Mouse (Mus musculus): Measurements from ENCODE around the gene Stx18.

Stx18 gene

DNA sequence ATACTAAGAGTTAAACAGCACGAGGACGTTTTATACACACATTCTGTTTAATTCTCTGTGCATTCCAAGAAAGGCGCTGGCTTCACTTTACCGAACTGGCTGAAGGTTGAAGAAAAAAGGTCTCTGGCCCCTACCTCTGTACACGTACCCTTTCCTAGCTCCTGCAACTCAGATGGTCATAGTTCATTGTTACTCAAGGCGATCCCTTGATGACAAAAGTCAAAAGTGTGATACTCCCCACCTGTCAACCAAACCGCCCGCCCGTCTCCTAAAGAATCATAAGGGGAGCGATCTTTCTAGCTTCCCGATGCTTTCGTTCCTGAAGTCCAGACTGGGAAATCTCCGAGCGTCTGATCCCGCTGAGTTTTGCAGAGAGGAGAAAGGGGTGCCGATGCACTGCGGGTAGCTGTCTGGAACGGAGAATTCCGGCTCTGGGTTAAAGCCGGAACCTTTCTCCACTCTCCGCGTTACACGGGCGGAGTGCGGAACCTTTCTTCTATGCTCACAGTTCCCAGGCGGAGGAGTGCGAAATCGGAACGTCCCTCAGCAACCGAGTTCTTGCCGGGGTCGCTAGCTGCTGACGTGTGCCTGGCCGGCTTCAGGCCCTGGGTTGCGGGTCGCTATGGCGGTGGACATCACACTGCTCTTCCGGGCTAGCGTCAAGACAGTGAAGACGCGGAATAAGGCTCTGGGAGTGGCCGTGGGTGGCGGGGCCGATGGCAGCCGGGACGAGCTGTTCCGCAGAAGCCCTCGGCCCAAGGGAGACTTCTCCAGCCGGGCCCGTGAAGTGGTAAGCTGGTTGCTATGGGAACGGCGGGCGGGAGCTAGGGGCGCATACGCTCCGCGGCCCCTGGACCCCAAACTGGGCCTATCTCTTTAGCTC, at the start of gene Stx18:
TSS of gene Stx18 (plus strand) at position 33 of the 883 bp plus-strand sequence.
- peak; percentile 93 for DNase-seq (ENCODE audit: low read depth, low spot score)

DNA sequence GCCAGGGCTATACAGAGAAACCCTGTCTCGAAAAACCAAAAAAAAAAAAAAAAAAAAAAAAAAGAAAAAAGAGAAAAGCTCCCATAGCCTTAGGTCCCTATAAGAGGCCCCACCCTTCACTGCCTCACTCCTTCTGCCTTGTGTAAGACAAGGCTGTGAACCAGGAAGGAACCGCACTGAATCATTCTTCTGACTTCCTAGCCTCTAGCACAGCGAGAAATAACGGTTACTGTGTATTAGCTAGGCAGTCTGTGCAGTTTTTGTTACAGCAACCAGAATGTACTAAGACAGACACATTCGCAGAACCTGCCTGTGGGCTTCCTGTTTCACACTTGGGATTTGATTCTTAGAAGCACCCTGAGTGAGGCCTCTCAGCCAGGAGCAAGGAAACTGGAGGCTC, 46.2 kb upstream of the Stx18 start:
- no peak for DNase-seq (ENCODE audit: low read depth, low spot score)

DNA sequence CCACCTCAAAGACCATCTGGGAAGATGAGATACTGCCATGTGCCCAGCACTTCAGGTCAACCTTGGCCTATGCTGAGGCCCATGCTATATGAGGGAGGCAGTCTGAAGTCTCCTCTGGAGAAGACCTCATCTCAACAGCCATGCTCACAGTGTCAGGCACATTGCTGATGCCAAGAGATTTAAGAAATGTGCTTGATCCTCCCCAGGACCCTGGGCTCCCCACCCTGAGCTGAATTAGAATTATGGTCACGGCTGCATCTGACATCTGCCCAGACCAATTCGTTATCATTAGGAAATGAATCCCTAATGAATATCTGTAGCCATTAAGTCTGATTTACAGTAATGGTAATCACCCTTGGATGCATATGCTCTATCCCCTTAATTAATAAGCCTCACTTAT, 39.7 kb upstream of the Stx18 start:
- DNase-seq (ENCODE audit: low read depth, low spot score): no peak

DNA sequence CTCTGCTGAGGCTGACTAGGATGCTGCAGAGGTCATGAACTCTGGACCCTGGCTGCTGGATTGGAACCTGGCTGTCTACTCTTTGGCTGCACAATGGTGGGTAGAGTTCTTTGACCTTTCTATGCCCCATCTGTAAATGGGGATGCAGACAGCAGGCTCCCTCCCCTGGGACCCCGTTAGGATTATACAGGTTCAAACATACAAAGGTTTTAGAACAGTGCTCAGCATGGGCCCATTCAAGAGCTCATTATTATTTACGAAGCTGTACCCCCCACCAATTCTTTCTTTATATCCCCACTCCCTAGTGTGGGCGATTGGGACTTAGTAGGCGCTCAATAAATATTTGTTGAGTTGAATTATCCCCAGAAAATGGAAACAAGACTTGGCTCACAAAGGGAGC, 36.0 kb upstream of the Stx18 start:
- DNase-seq (ENCODE audit: low read depth, low spot score): peak; percentile 8

DNA sequence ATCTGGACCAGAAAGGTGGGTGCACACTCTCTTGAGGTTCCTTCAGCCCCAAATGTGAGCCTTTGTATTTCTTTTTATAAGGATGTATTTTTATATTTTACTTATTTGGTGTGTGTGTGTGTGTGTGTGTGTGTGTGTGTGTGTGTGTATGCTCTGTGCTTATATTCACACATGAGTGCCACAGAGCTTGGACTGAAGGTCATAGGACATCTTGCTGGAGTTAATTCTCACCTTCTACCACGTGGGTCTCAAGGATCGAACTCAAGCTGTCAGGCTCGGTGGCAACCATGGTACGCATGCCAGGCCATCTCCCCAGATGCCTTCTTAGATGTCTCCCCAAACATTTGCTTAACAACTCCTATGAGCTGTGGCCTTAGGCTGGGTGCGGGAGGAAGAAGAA, 33.8 kb upstream of the Stx18 start:
- DNase-seq (ENCODE audit: low read depth, low spot score): no peak

DNA sequence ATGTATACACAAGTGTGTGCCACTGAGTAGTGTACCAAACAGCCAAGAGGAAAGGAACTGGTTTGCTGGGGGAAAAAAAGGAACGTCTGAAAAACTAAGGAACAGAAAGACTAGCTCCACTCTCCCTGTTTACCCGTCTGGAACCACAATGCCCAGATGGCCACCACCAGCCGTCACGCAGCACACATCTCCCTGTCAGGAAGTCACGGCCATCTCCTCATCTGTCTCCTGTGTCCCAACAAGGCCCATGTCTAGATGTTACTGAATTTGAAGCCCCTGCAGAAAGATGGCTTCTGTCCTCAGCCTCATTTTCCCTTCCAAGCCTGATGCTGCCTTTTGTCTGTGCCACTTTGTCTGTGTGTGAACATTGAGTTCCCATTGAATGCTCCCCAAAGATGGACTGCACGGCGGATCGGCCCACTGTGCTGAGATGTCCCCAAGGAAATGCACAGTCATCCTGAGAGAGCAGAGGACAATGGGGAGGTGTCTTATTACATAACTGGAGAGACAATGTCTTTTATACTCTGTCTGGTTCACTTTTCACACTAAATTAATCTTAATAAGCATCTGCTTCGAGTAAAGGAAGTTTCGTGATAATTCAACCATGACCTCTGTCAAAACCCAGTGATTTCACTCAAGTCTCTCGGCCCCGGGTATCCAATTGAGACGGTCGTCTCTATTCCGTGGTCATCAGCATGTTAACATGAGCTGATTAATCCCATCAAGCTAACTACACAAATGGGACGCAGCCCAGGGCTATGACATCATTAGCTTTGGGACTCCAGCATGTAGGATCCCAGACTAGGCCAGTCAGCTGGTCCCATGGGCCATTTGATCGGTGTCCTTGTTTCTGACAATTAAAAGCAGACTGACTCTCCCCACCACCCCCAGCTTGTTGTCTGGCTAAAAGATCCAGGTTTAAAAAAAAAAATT, 31.9 kb upstream of the Stx18 start:
- no peak for DNase-seq (ENCODE audit: low read depth, low spot score)

DNA sequence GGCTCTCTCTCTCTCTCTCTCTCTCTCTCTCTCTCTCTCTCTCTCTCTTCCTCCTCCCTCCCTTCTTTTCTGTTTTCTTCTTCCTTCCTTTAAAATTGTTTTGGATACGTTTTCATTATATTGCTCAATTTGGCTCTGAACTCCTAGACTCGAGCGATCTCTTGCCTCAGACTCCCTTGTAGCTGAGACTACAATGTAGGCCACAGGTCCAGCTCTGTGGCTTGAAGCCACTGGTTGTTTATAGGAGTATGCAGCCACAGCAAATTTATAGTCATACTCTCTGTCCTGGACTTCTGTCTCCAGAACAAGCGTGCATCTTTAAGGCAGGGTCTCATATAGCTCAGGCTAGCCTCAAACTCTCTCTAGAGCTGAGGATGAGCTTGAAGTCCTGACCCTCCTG, 29.5 kb upstream of the Stx18 start:
- DNase-seq (ENCODE audit: low read depth, low spot score): no peak

DNA sequence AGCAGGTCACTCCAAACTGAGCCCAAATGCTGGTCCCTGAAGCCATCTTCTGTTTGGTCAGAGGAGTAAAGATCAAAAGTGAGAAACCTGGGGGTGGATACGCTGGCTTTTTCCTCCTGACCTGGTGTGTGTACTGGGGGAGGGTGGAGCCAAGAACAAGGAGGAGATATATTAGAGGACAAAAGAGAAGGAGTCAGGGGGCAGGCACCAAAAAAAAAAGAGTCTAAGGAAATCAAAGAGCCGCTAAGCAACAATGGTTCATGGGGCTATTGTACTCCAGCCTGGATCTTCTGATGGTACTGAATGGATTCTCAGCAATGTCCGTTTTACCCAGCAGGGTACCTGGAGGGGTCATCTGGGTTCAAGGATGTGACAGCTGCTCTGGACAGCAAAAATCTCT, 23.6 kb upstream of the Stx18 start:
- DNase-seq (ENCODE audit: low read depth, low spot score): peak; percentile 71

DNA sequence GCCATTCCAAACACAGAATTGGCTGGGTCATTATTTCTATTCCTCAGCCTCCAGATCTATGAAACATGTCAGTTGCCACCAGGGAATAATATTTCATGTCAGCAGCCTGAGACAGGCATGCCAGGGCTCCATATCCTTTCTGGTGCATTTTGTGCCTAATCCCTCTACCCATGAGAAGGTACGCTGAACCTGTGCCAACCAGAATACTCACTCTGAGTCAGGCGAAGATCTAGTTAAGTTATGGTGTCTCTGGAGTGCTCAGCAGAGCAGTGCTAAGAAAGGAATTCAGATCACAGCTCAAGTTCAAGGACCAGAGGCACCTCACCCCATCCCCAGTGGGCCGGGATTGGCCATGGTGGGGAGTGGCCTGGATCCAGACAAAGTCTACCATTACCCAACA, 21.6 kb upstream of the Stx18 start:
- DNase-seq (ENCODE audit: low read depth, low spot score): no peak

DNA sequence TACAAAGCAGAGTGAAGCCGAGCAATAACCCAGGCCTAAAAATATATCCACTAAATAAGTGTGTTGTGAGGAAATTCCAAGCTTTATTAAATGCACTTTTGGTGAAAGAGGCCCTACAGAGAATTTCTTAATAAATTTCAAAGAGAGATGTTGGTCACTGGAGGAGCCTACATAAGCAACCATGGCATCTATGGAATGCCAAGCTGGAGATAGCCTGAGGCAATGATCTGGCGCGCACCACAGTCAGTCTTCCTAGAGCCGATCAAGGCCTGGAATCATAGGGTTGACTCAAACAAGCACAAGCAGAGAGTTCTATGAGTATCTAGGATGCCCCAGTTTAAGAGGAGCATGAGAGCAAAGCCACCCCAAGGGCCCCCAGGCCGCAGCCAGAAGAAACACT, 10.9 kb upstream of the Stx18 start:
- DNase-seq (ENCODE audit: low read depth, low spot score): peak; percentile 36

DNA sequence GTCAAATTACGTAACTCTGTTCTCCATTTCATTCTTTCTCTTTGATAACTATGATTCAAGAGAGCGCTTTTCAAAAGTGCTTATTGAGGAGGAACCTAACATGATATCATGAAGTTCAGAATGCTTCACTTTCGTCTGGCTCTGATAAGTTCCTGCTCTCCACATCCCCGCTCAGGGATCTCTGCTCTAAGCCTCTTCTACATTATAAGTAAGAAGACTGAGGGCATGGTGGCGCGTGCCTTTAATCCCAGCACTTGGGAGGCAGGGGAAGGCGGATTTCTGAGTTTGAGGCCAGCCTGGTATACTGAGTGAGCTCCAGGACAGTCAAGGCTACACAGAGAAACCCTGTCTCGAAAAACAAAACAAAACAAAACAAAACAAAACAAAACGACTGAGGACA, 268 bp upstream of the Stx18 start:
- no peak for DNase-seq (ENCODE audit: low read depth, low spot score)

DNA sequence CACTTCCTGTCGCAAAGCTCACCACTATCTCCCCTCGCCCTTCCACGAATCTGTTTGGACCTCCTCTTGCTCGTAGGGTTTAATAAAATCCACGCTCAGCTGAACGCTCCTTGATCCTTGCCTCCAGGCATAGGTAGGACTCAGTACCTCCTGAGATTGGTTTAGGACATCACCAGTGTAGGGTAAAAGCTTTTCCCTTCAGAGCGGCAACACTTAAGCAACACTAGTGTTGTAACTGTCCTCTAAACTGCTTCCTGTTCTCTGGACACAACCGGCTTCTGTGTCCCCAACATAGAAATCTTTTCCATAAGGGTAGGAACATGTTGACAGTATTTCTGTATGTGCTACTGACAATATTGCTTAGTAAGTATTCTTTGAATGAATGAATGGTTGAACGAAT, 1.3 kb downstream of the Stx18 start:
- DNase-seq (ENCODE audit: low read depth, low spot score): no peak

DNA sequence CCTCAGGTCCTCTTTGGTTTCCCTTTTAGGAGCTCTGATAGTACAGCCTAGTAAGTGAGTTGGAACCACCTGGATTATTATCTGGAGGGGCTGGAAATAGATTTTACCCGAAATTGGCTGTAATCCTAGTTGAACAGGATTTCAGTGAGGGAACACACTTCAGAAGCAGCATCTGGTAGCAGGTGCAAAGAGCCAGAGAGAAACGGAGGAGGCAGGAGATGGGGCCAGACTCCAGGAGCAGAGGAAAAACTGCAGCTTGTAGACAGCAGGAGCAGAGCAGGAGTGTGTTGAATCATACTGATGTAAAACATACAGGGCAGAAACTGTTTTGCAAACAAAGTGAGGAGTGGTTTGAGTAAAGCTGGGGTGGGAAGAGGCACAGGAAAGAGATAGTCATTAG, 6.4 kb downstream of the Stx18 start:
- DNase-seq (ENCODE audit: low read depth, low spot score): no peak

DNA sequence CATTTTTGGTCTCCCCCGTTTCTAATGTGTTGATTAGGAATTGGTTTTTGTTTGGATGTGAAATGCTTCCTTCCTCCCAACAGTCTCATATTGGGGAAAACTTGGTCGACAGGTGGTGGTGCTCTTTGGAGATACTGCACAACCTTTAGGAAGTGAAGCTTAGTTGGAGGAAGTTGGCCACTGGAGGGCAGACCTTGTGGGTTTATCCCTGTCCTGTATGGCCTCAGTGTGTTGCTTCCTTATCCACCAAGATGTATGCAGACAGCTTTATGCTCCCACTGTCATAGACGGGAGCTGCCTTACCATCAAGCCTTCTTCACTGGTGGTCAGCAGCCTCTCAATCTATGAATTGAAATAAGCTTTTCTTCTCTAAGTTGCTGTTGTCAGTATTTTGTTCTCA, 9.6 kb downstream of the Stx18 start:
- DNase-seq (ENCODE audit: low read depth, low spot score): no peak

DNA sequence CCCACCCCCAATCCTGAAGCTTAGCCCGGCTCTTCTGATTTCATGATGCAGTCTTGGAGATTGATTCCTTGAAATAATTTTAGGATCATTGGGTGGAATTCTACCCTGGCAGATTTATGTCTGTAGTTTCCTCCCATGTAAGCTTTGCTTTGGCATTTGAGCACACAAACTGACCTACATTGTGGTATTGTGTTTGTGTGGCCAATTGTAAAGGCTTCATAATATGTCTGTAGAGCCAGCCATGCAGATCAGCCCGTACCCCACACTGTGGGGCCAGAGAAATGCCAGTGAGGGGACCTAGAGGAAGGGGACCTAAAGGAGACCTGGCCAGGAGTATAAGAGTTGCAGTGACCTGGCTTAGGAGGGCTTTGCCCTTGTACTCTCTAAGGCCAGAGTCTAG, 22.5 kb downstream of the Stx18 start:
- DNase-seq (ENCODE audit: low read depth, low spot score): no peak

DNA sequence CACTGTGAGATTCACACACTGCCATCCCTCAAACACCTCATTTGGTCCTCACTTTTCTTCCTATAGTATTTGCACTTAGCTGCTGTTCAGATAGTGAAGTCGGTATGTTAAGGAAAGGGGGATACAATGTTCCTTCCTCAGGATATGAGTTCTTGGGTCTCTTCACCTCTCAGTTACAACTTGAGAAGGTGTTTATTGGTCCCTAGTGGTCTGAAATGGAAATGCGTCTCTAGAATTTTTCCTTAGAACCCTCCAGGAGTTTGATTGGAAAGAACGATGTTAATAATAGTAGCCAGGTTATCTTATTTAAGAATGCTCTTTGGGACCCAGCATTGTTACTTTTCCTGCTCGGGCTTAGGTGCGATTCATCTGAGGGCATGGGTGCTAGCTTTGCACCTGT, 24.2 kb downstream of the Stx18 start:
- DNase-seq (ENCODE audit: low read depth, low spot score): peak; percentile 37

DNA sequence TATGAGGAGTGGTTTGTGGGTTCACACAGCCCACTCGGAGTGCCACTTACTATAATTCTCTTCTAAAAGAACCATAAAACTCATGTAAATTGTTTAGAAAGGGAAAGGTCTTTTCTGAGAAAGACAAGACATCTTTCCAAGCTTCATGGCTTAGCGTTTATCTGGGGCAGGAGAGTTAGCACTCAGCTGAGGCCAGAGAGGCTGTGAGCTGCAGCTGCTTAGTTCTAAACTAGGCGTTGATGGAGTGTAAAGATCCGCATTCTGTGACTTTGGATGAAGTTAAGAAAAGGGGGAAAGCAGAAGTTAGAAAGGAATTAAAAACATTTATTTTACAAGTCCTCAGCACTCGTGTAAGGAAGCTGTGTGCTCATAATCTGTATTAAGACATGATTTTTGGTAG, 24.8 kb downstream of the Stx18 start:
- DNase-seq (ENCODE audit: low read depth, low spot score): no peak

DNA sequence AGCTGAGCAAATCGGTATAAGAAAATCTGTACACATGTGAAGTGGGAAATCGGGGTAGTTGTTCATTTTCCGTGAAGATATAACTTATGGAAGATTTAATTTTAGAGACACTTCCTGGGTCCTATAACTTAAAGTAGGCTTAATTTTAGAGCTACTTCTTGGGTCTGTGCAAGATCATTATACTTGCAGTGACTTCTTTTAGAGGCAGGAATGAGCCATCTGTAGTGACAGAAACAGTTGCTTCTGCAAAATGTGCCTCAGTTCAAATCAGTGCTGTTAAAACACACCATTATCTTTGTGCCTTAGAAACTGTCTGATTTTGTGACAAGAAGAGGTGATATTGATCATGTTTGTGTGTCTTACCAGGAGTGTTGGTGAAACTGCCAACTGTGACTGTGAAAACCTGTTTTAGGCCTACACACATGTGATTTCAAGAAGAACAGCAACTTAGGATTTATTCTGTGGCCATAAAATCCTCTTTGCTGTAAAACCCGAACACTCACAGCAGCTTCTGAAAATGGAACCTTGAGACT, 25.6 kb downstream of the Stx18 start:
- no peak for DNase-seq (ENCODE audit: low read depth, low spot score)

DNA sequence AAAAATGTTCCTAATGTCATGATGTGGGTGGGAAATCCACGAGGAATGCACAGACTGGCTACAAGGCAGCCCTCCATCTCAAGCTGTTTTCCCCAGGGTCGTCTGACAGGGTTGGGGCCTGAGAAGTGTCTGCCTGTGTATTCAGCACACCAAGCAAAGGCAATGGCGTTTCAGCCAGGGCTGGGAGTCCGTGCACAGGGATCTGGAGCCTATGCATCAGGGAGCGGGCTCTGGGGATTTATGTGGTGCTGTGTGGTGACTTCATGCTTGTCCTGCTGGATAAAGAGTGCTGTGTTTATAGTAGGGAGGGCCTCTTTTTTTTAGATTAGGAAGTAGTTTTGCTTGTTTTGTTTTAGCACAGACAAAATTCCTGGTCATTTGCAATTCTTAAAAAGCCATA, 26.2 kb downstream of the Stx18 start:
- no peak for DNase-seq (ENCODE audit: low read depth, low spot score)

DNA sequence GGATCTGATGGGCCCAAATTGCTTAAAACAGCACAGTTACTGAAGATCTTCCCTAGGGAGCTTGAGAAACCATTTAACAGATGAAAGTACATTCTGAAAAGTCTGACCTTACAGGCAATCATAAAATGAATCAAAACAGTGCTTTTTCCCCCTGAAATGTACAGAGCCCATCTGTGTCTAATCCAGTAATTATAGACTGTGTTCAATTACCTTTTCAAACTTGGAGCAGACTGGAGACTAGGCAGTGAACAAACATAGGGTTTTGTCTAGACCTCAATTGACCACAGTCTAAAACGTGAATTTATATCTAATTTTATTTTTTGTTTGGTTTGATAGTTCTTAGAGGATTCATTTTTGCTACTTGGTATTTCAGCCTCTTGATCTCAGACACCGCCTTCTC, 26.9 kb downstream of the Stx18 start:
- no peak for DNase-seq (ENCODE audit: low read depth, low spot score)

DNA sequence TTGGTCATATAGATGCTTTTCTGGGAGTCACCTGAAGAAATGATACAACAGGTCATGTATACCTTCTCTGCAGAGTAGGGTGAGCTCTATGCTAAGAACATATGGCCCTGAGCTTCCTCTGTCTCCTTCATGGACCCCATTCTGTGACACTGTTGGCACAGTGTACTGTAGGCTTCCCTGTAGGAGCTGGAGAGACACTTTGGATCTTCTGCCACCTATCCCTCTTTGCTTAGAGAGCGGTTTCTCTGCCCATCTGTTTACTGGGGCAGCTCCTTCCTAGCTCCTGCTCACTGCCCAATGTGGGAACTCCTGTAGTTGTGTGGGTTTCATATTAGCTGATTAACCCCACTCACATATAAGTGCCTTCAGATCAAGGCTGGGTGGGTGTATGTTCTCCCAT, 28.1 kb downstream of the Stx18 start:
- no peak for DNase-seq (ENCODE audit: low read depth, low spot score)

DNA sequence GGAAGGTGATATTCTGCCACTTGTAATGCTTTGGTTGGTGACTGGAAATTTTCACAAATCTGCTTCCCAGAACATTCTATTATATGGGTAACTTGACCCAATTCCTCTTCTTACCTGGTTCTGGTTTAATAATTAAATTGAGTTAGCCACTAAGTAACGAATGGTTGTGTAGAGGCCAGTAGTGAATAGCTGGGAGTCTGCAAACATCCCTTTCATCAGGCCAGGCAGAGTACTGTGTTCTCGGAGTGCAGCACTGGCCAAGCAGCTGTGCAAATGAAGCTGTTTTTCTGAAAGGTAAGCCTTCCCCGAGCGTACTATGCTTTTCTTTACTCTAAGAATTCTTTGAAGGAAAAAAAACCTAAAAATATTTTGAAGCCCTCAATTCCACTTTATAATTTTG, 37.8 kb downstream of the Stx18 start:
- DNase-seq (ENCODE audit: low read depth, low spot score): no peak

DNA sequence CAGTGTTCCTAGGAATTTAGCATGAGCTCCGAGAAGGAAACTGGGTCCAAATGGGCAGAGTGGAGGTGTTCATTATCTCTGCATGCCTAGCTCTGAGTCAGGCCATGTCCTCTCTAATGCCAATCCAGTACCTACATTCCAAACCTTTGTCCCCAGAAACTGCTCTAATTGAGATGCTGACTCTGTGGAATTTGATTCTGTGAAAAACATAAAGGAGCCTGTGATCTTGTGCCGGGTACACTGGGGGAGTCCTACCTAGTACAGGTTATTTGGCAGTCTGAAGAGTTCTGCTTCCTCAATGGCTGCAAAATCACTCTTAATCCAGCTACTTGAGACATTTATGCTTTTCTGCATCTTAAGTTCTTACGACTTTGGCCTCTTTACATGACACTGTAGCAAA, 40.0 kb downstream of the Stx18 start:
- DNase-seq (ENCODE audit: low read depth, low spot score): no peak
